In the genomic region with DNA sequence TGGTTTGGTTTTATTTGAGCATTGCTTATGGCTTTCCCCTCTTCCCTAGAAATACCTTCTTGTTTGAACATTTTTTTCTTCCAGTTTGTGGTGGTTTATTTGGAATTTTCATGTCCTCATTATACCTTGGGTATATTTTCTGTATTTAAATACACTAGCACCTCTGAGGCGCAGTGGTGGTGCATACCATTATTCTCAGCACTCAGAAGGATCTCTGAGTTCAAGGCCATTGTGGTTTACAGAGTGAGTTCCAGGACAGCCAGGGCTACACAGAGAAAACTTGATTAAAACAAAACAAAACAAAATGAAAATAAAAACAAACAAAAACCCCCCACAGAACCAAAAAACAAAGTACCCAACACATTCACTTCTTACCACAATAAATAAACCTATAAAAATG, we compare ENCODE assay signal across 28 mouse cellular contexts. TPM values are rescaled to one million over a fixed set of nuclear protein-coding genes. Genes with fewer than 3 reads are reported as not detected.
A peak's percentile ranks its signal among the peaks of the same experiment; 100 is the strongest.
DNase-seq lines count a peak whose midpoint lies in the region; ATAC-seq and TF ChIP-seq lines count a peak whose summit lies in the region.
"Had no signal": no experiment of that assay in that cellular context is flagged by ENCODE, and none has a peak within 500 bp of the region (broad histone marks: within the 10 kb centered on the region; RNA-seq: fewer than 3 reads in every experiment).

No protein-coding gene starts in this region.

- no peak for TF ChIP-seq POLR2A in myocyte (IDR thresholded peaks at IDR 0.05; ENCODE audit: insufficient read length, low read depth)
- TF ChIP-seq POLR2A in lung, adult 2 months (IDR thresholded peaks at IDR 0.05; ENCODE audit: borderline replicate concordance, extremely low read depth, low read depth, low read length) = no peak

- 85% methylated on average over 1 of the region's 1 CpGs for WGBS in forebrain, embryonic 12.5 days
- WGBS in forebrain, embryonic 16.5 days = 68% methylated on average over 1 of the region's 1 CpGs
- WGBS in liver, embryonic 12.5 days (ENCODE audit: insufficient replicate concordance) = 75% methylated on average over 1 of the region's 1 CpGs
- 84% methylated on average over 1 of the region's 1 CpGs for WGBS in liver, embryonic 11.5 days
- 76% methylated on average over 1 of the region's 1 CpGs for WGBS in liver, embryonic 14.5 days (ENCODE audit: insufficient replicate concordance)
- WGBS in lung, adult 2 months = 62% methylated on average over 1 of the region's 1 CpGs

- no peak for DNase-seq in liver, embryonic 11.5 days (ENCODE audit: low spot score)
- no peak for DNase-seq in liver, embryonic 14.5 days (ENCODE audit: low read depth in 3 of 3, low spot score in 3 of 3)
- no peak for DNase-seq in frontal cortex, postnatal 25 days (ENCODE audit: low spot score in 2 of 2)
- DNase-seq in lung, adult 2 months = no peak
- DNase-seq: adrenal gland, adult 2 months; adrenal gland, postnatal 14 days; cerebellum, adult 11 months; cerebellum, adult 2 months; cerebellum, adult 9-11 months; cerebellum, postnatal 25 days; embryo, embryonic 11 days; gastrocnemius, postnatal 36 days; heart, adult 2 months; heart, postnatal 14 days; heart, postnatal 4 days had no signal

- no peak for TF ChIP-seq EP300 in liver, embryonic 14.5 days (IDR thresholded peaks at IDR 0.05; ENCODE audit: low read depth)

- 0 out of 2 replicates have a peak overlapping the region, but pooled peaks have one; percentile 6 for H3K4me2 ChIP-seq in forebrain, embryonic 12.5 days
- H3K4me2 ChIP-seq in forebrain, embryonic 16.5 days (ENCODE audit: low read length) = no peak overlapping the region
- peak overlapping the region; percentile 12; the same call in 1 of the 2 replicates for H3K4me2 ChIP-seq in liver, embryonic 12.5 days
- no peak overlapping the region for H3K4me2 ChIP-seq in liver, embryonic 11.5 days
- peak overlapping the region; percentile 27 for H3K4me2 ChIP-seq in liver, embryonic 14.5 days (ENCODE audit: low read depth)
- H3K4me2 ChIP-seq in myocyte (ENCODE audit: low read depth) = peak overlapping the region; percentile 75

- peaks cover 67% of the 10 kb centered on the region for H3K79me2 ChIP-seq in myocyte (ENCODE audit: control insufficient read depth, insufficient read depth)

- H3K9ac ChIP-seq in forebrain, embryonic 12.5 days = no peak overlapping the region
- no peak overlapping the region for H3K9ac ChIP-seq in forebrain, embryonic 16.5 days (replicated peaks; ENCODE audit: low read depth, low read length)
- 0 out of 2 replicates have a peak overlapping the region, but pooled peaks have one; percentile 7 for H3K9ac ChIP-seq in liver, embryonic 12.5 days
- no peak overlapping the region for H3K9ac ChIP-seq in liver, embryonic 11.5 days (ENCODE audit: low read depth, low read length)
- H3K9ac ChIP-seq in liver, embryonic 14.5 days (replicated peaks) = no peak overlapping the region
- H3K9ac ChIP-seq: embryonic facial prominence, embryonic 13.5 days; forebrain, embryonic 15.5 days had no signal

- H3K9me3 ChIP-seq in forebrain, embryonic 12.5 days = no peaks in the 10 kb centered on the region
- no peaks in the 10 kb centered on the region for H3K9me3 ChIP-seq in forebrain, embryonic 16.5 days (ENCODE audit: control insufficient read depth, low read length)
- no peaks in the 10 kb centered on the region for H3K9me3 ChIP-seq in liver, embryonic 12.5 days (replicated peaks)
- H3K9me3 ChIP-seq in liver, embryonic 11.5 days (ENCODE audit: control insufficient read depth, low read length) = no peaks in the 10 kb centered on the region
- no peaks in the 10 kb centered on the region for H3K9me3 ChIP-seq in liver, embryonic 14.5 days (ENCODE audit: control insufficient read depth, low read length)
- H3K9me3 ChIP-seq: embryonic facial prominence, embryonic 10.5 days; embryonic facial prominence, embryonic 13.5 days; forebrain, embryonic 15.5 days; heart, embryonic 10.5 days; heart, embryonic 13.5 days had no signal

- no peak overlapping the region for H3ac ChIP-seq in myocyte (ENCODE audit: control insufficient read depth, insufficient read length)

- no peaks in the 10 kb centered on the region for H3K27me3 ChIP-seq in forebrain, embryonic 12.5 days
- no peaks in the 10 kb centered on the region for H3K27me3 ChIP-seq in forebrain, embryonic 16.5 days (replicated peaks; ENCODE audit: control insufficient read depth, insufficient read depth, low read length)
- H3K27me3 ChIP-seq in liver, embryonic 12.5 days (replicated peaks) = no peaks in the 10 kb centered on the region
- H3K27me3 ChIP-seq in liver, embryonic 11.5 days (replicated peaks; ENCODE audit: control insufficient read depth, insufficient read depth, low read length) = no peaks in the 10 kb centered on the region
- no peaks in the 10 kb centered on the region for H3K27me3 ChIP-seq in liver, embryonic 14.5 days (ENCODE audit: control insufficient read depth, insufficient read depth, low read length)
- H3K27me3 ChIP-seq in myocyte (ENCODE audit: control insufficient read depth, insufficient read depth, insufficient read length) = no peaks in the 10 kb centered on the region
- H3K27me3 ChIP-seq: embryonic facial prominence, embryonic 13.5 days; forebrain, embryonic 15.5 days; heart, embryonic 13.5 days had no signal

- H3K4me1 ChIP-seq in forebrain, embryonic 12.5 days = peaks cover 16% of the 10 kb centered on the region
- peaks cover 15% of the 10 kb centered on the region for H3K4me1 ChIP-seq in forebrain, embryonic 16.5 days (replicated peaks; ENCODE audit: control insufficient read depth, insufficient read depth, low read length)
- H3K4me1 ChIP-seq in liver, embryonic 12.5 days = peaks cover 33% of the 10 kb centered on the region
- peaks cover 7% of the 10 kb centered on the region for H3K4me1 ChIP-seq in liver, embryonic 11.5 days (replicated peaks; ENCODE audit: control insufficient read depth, insufficient read depth, low read length)
- H3K4me1 ChIP-seq in liver, embryonic 14.5 days (replicated peaks; ENCODE audit: control insufficient read depth in 2 of 2, insufficient read depth in 2 of 2, low read length in 1 of 2) = peaks cover 3 to 9% of the 10 kb centered on the region in 2 experiments
- peaks cover 3% of the 10 kb centered on the region for H3K4me1 ChIP-seq in lung, adult 2 months (ENCODE audit: control insufficient read depth, insufficient read depth, low read length)

- H3K4me3 ChIP-seq in forebrain, embryonic 12.5 days (replicated peaks) = no peak overlapping the region
- no peak overlapping the region for H3K4me3 ChIP-seq in forebrain, embryonic 16.5 days (replicated peaks; ENCODE audit: low read length)
- H3K4me3 ChIP-seq in liver, embryonic 12.5 days = no peak overlapping the region
- no peak overlapping the region for H3K4me3 ChIP-seq in liver, embryonic 11.5 days (ENCODE audit: low read depth, low read length)
- H3K4me3 ChIP-seq in liver, embryonic 14.5 days (ENCODE audit: insufficient read depth in 1 of 2, low read depth in 2 of 2, low read length in 2 of 2) = no peak overlapping the region
- peak overlapping the region; percentile 79 for H3K4me3 ChIP-seq in myocyte
- no peak overlapping the region for H3K4me3 ChIP-seq in lung, adult 2 months (replicated peaks; ENCODE audit: extremely low read depth, low read depth, low read length)
- H3K4me3 ChIP-seq: heart, adult 2 months had no signal

- no peak overlapping the region for H3K27ac ChIP-seq in forebrain, embryonic 12.5 days
- no peak overlapping the region for H3K27ac ChIP-seq in forebrain, embryonic 16.5 days (ENCODE audit: low read length)
- no peak overlapping the region for H3K27ac ChIP-seq in liver, embryonic 12.5 days
- no peak overlapping the region for H3K27ac ChIP-seq in liver, embryonic 11.5 days (ENCODE audit: low read depth, low read length)
- H3K27ac ChIP-seq in liver, embryonic 14.5 days = no peak overlapping the region
- H3K27ac ChIP-seq: embryonic facial prominence, embryonic 10.5 days; embryonic facial prominence, embryonic 13.5 days; forebrain, embryonic 15.5 days; heart, adult 2 months; heart, embryonic 10.5 days; heart, embryonic 13.5 days; hindbrain, embryonic 14.5 days; hindbrain, postnatal 0 days had no signal

- TF ChIP-seq CTCF in liver, embryonic 14.5 days (IDR thresholded peaks at IDR 0.05; ENCODE audit: low read depth) = no peak
- TF ChIP-seq CTCF in lung, adult 2 months (IDR thresholded peaks at IDR 0.05; ENCODE audit: insufficient read depth, low read length) = no peak

- ATAC-seq in forebrain, embryonic 12.5 days (ENCODE audit: low FRiP score) = no peak
- no peak for ATAC-seq in forebrain, embryonic 16.5 days
- no peak for ATAC-seq in liver, embryonic 12.5 days
- no peak for ATAC-seq in liver, embryonic 11.5 days (replicated peaks; ENCODE audit: low FRiP score)
- no peak for ATAC-seq in liver, embryonic 14.5 days (ENCODE audit: insufficient read depth)
- ATAC-seq: CD4-positive, CD25-positive, alpha-beta regulatory T cell, adult 4 months; forebrain, embryonic 15.5 days; hindbrain, postnatal 0 days; inflammation-experienced regulatory T-cells, adult 6 months had no signal

- H3K36me3 ChIP-seq in forebrain, embryonic 12.5 days (replicated peaks) = no peaks in the 10 kb centered on the region
- no peaks in the 10 kb centered on the region for H3K36me3 ChIP-seq in forebrain, embryonic 16.5 days (ENCODE audit: control insufficient read depth, insufficient read depth)
- H3K36me3 ChIP-seq in liver, embryonic 12.5 days = no peaks in the 10 kb centered on the region
- no peaks in the 10 kb centered on the region for H3K36me3 ChIP-seq in liver, embryonic 11.5 days (ENCODE audit: control insufficient read depth, insufficient read depth, low read length)
- no peaks in the 10 kb centered on the region for H3K36me3 ChIP-seq in liver, embryonic 14.5 days (replicated peaks; ENCODE audit: control insufficient read depth, insufficient read depth, low read depth)
- no peaks in the 10 kb centered on the region for H3K36me3 ChIP-seq in myocyte (ENCODE audit: control insufficient read depth, insufficient read depth)
- H3K36me3 ChIP-seq: embryonic facial prominence, embryonic 10.5 days; embryonic facial prominence, embryonic 13.5 days; forebrain, embryonic 15.5 days; heart, embryonic 10.5 days; heart, embryonic 13.5 days had no signal

TF ChIP-seq in myocyte, 11 proteins besides CTCF, POLR2A, EP300 and RAD21 (continues in another document):
- TF ChIP-seq MAX (IDR thresholded peaks at IDR 0.05; ENCODE audit: low read depth) = no peak
- no peak for TF ChIP-seq MYOD1 (IDR thresholded peaks at IDR 0.05; ENCODE audit: control insufficient read depth in 1 of 3, insufficient read length in 2 of 3, low read depth in 2 of 3)
- TF ChIP-seq POLR2AphosphoS2 (IDR thresholded peaks at IDR 0.05; ENCODE audit: insufficient read length, low read depth) = no peak

RNA-seq across cellular contexts. Expression of a gene that starts 2.4 kb away (rescaled TPM):
- 18.5 and 20.1 TPM in 2 replicates for polyA plus RNA-seq in forebrain, embryonic 12.5 days (2016; fragmentation: Nextera tagmentation; extraction: Ambion mirVana)
- polyA plus RNA-seq in forebrain, embryonic 16.5 days (2015; fragmentation: Nextera tagmentation; extraction: Ambion mirVana) = 22.6 and 22.8 TPM in 2 replicates
- 9.0 and 9.2 TPM in 2 replicates for polyA plus RNA-seq in liver, embryonic 12.5 days (2016; fragmentation: Nextera tagmentation; extraction: Ambion mirVana)
- 9.6 and 10.9 TPM in 2 replicates for polyA plus RNA-seq in liver, embryonic 11.5 days (2014; fragmentation: Nextera tagmentation; extraction: Ambion mirVana)
- 3.8 and 6.0 TPM in 2 replicates for polyA plus RNA-seq in liver, embryonic 14.5 days (2012; rRNA removed)
- 7.5 and 7.6 TPM in 2 replicates for polyA plus RNA-seq in liver, embryonic 14.5 days (2014; fragmentation: Nextera tagmentation; extraction: Ambion mirVana)
- 14.6 TPM for polyA plus RNA-seq in myocyte (2012; fragmentation: generic; extraction: Trizol)
- polyA plus RNA-seq in lung, adult 2 months (2012; rRNA removed) = 5.4 and 10.2 TPM in 2 replicates

Comparison
In these comparisons a context has a peak if more than half of its experiments do, and no peak if none do; other contexts are left out.
1. H3K4me2 ChIP-seq: peak in forebrain, embryonic 12.5 days (single experiment), liver, embryonic 12.5 days (single experiment), liver, embryonic 14.5 days (single experiment) and myocyte (single experiment); none in forebrain, embryonic 16.5 days (single experiment) and liver, embryonic 11.5 days (single experiment).